Comparison of ENCODE assay signal across 27 mouse cellular contexts in the genomic region with DNA sequence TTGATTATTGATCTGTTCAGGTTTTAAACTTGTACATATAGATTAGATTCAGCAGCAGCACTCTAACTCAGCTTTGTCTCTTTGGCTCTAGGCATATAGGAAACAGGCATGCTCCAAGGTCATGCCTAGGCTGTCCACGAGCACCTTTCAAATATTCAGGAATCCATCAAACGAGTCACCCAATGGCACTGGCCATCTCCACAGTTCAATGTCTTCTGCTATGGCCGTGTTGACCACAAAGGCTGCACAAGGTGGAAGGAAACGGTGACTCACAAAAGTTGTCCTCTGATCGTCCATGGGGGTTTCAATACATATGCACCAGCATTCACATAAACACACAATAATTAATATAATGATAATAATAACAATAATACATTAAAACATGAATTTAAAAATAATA. TPM values are rescaled to one million over a fixed set of nuclear protein-coding genes. Genes with fewer than 3 reads are reported as not detected.
A peak's percentile ranks its signal among the peaks of the same experiment; 100 is the strongest.
DNase-seq lines count a peak whose midpoint lies in the region; ATAC-seq and TF ChIP-seq lines count a peak whose summit lies in the region.
"Had no signal": no experiment of that assay in that cellular context is flagged by ENCODE, and none has a peak within 500 bp of the region (broad histone marks: within the 10 kb centered on the region; RNA-seq: fewer than 3 reads in every experiment).

No protein-coding gene starts in this region.

- no peak overlapping the region for H3K9ac ChIP-seq in heart, embryonic 12.5 days
- H3K9ac ChIP-seq: embryonic facial prominence, embryonic 12.5 days; embryonic facial prominence, embryonic 15.5 days; forebrain, postnatal 0 days; hindbrain, embryonic 14.5 days had no signal

- H3K4me3 ChIP-seq in gastrocnemius, adult 2 months: peak overlapping the region; percentile 51
- H3K4me3 ChIP-seq in heart, embryonic 12.5 days: no peak overlapping the region
- H3K4me3 ChIP-seq: embryonic facial prominence, embryonic 12.5 days; embryonic facial prominence, embryonic 15.5 days had no signal

- no peaks in the 10 kb centered on the region for H3K9me3 ChIP-seq in heart, embryonic 12.5 days (replicated peaks)
- H3K9me3 ChIP-seq: embryonic facial prominence, embryonic 12.5 days; embryonic facial prominence, embryonic 15.5 days had no signal

- 0 out of 2 replicates have a peak, but pooled peaks cover 4% of the 10 kb centered on the region for H3K27me3 ChIP-seq in heart, embryonic 12.5 days (replicated peaks)
- H3K27me3 ChIP-seq: CH12.LX; embryonic facial prominence, embryonic 12.5 days; embryonic facial prominence, embryonic 15.5 days had no signal

- no peak for TF ChIP-seq CTCF in gastrocnemius, adult 2 months (IDR thresholded peaks at IDR 0.05)

- DNase-seq in gastrocnemius, adult 2 months: no peak
- no peak for DNase-seq in gastrocnemius, adult 8-10 months (ENCODE audit: low spot score in 2 of 2)
- DNase-seq in heart, adult 8-10 months (ENCODE audit: low spot score): no peak
- peak; percentile 56 for DNase-seq in 416B (ENCODE audit: low read depth)
- no peak for DNase-seq in kidney, postnatal 4 days
- DNase-seq: adrenal gland, adult 2 months; adrenal gland, postnatal 14 days; B cell, adult 2 months; cerebellum, adult 11 months; cerebellum, adult 2 months; cerebellum, adult 9-11 months; cerebellum, postnatal 25 days; forebrain, postnatal 0 days; heart, postnatal 4 days; kidney, adult 18-20 months had no signal

- intact Hi-C loops in gastrocnemius, adult 2 months (cut with DNase I): no loop called here

- WGBS in heart, embryonic 12.5 days: 74% methylated on average over 5 of the region's 5 CpGs

- H3K27ac ChIP-seq in gastrocnemius, adult 2 months: peak overlapping the region; percentile 85
- H3K27ac ChIP-seq in heart, embryonic 12.5 days (ENCODE audit: poor library complexity, severe bottlenecking): 0 out of 2 replicates have a peak overlapping the region, but pooled peaks have one; percentile 1
- H3K27ac ChIP-seq: embryonic facial prominence, embryonic 12.5 days; embryonic facial prominence, embryonic 15.5 days; hindbrain, embryonic 14.5 days; hindbrain, postnatal 0 days had no signal

- H3K4me1 ChIP-seq in heart, embryonic 12.5 days (replicated peaks): no peaks in the 10 kb centered on the region
- H3K4me1 ChIP-seq: embryonic facial prominence, embryonic 15.5 days had no signal

- no peaks in the 10 kb centered on the region for H3K36me3 ChIP-seq in heart, embryonic 12.5 days
- H3K36me3 ChIP-seq: embryonic facial prominence, embryonic 12.5 days; embryonic facial prominence, embryonic 15.5 days had no signal

- no peak for ATAC-seq in heart, embryonic 12.5 days (ENCODE audit: insufficient number of reproducible peaks, low FRiP score)
- ATAC-seq: forebrain, embryonic 14.5 days; forebrain, postnatal 0 days; hindbrain, postnatal 0 days; inflammation-experienced regulatory T-cells, adult 6 months had no signal

- H3K4me2 ChIP-seq in heart, embryonic 12.5 days: no peak overlapping the region
- H3K4me2 ChIP-seq: embryonic facial prominence, embryonic 12.5 days; embryonic facial prominence, embryonic 15.5 days; hindbrain, embryonic 14.5 days had no signal

RNA-seq across cellular contexts. Expression of a gene that starts 21.4 kb away (rescaled TPM):
- total RNA-seq in gastrocnemius, adult 2 months (2021): 10 to 100 TPM; 54.9 to 56.1 TPM
- 10 to 100 TPM; 51.2 to 88.8 (median 83.3) TPM for total RNA-seq in gastrocnemius, adult 8-10 months (2022)
- 0.09 TPM in 1 of 2 replicates, not detected in the other for polyA plus RNA-seq in heart, embryonic 12.5 days (2016; fragmentation: Nextera tagmentation; extraction: Ambion mirVana)
- total RNA-seq in heart, adult 8-10 months (2022): under 1 TPM in 3 of 4 experiments, not detected in 1; 0.16 to 0.41 (median 0.29) TPM
- total RNA-seq: CH12.LX; common myeloid progenitor, adult 5-6 weeks; granulocyte monocyte progenitor cell, adult 5-6 weeks; MEL had no signal
- polyA plus RNA-seq: adrenal gland, adult 2 months; forebrain, embryonic 11.5 days had no signal

Comparison
In these comparisons a context has a peak if more than half of its experiments do, and no peak if none do; other contexts are left out.
1. RNA of a gene that starts 21.4 kb away (total RNA-seq): 51.2 to 88.8 TPM in gastrocnemius, adult 8-10 months and 54.9 to 56.1 TPM in gastrocnemius, adult 2 months; 0.16 to 0.41 TPM in heart, adult 8-10 months; every median in the first group is over 10 times any median in the second.